In genomic region chr11:96986463-96986862, GRCm38 (mm10) we compare ENCODE assay signal across 25 mouse cellular contexts. TPM values are rescaled to one million over a fixed set of nuclear protein-coding genes. Genes with fewer than 3 reads are reported as not detected.
A peak's percentile ranks its signal among the peaks of the same experiment; 100 is the strongest.
DNase-seq lines count a peak whose midpoint lies in the region; ATAC-seq and TF ChIP-seq lines count a peak whose summit lies in the region.
"Had no signal": no experiment of that assay in that cellular context is flagged by ENCODE, and none has a peak within 500 bp of the region (broad histone marks: within the 10 kb centered on the region; RNA-seq: fewer than 3 reads in every experiment).

No protein-coding gene starts in this region.

- peaks cover 40% of the 10 kb centered on the region for H3K27me3 ChIP-seq in neural tube, embryonic 13.5 days
- peaks cover 34% of the 10 kb centered on the region for H3K27me3 ChIP-seq in neural tube, embryonic 15.5 days (replicated peaks)
- no peaks in the 10 kb centered on the region for H3K27me3 ChIP-seq in CH12.LX (replicated peaks)
- no peaks in the 10 kb centered on the region for H3K27me3 ChIP-seq in limb, embryonic 14.5 days (ENCODE audit: control insufficient read depth, insufficient read depth, low read length)
- peaks cover 5% of the 10 kb centered on the region; the same call in 1 of the 2 replicates for H3K27me3 ChIP-seq in intestine, embryonic 16.5 days (replicated peaks; ENCODE audit: control insufficient read depth, insufficient read depth, low read length)

- no peak overlapping the region for H3K4me2 ChIP-seq in neural tube, embryonic 13.5 days
- no peak overlapping the region for H3K4me2 ChIP-seq in neural tube, embryonic 15.5 days
- H3K4me2 ChIP-seq in CH12.LX (ENCODE audit: insufficient read depth, low read depth, poor library complexity, severe bottlenecking) = no peak overlapping the region
- no peak overlapping the region; the same call in 1 of the 2 replicates for H3K4me2 ChIP-seq in limb, embryonic 14.5 days (replicated peaks; ENCODE audit: low read depth, low read length, severe bottlenecking)
- no peak overlapping the region for H3K4me2 ChIP-seq in intestine, embryonic 16.5 days (ENCODE audit: low read depth, low read length)
- H3K4me2 ChIP-seq: embryonic facial prominence, embryonic 12.5 days; forebrain, embryonic 12.5 days; hindbrain, embryonic 14.5 days; liver, embryonic 12.5 days; midbrain, embryonic 11.5 days; stomach, embryonic 15.5 days had no signal

- ATAC-seq in neural tube, embryonic 13.5 days (ENCODE audit: low read depth) = no peak
- no peak for ATAC-seq in neural tube, embryonic 15.5 days (ENCODE audit: low FRiP score)
- peak; percentile 56 for ATAC-seq in limb, embryonic 14.5 days (ENCODE audit: low FRiP score, low read depth)
- no peak for ATAC-seq in intestine, embryonic 16.5 days
- ATAC-seq: liver, embryonic 12.5 days had no signal

- no peak overlapping the region for H3K4me3 ChIP-seq in neural tube, embryonic 13.5 days
- no peak overlapping the region for H3K4me3 ChIP-seq in neural tube, embryonic 15.5 days (replicated peaks)
- no peak overlapping the region for H3K4me3 ChIP-seq in CH12.LX (replicated peaks in 1 of 3; ENCODE audit: low read depth in 2 of 3, low read length in 2 of 3, poor library complexity in 1 of 3)
- no peak overlapping the region for H3K4me3 ChIP-seq in limb, embryonic 14.5 days (replicated peaks; ENCODE audit: low read length)
- no peak overlapping the region for H3K4me3 ChIP-seq in intestine, embryonic 16.5 days (ENCODE audit: low read length)
- H3K4me3 ChIP-seq: embryonic facial prominence, embryonic 12.5 days; forebrain, embryonic 12.5 days; heart, embryonic 10.5 days; liver, embryonic 12.5 days; stomach, embryonic 15.5 days had no signal

- 0 out of 2 replicates have a peak overlapping the region, but pooled peaks have one; percentile 8 for H3K9ac ChIP-seq in neural tube, embryonic 13.5 days
- H3K9ac ChIP-seq in neural tube, embryonic 15.5 days (replicated peaks) = no peak overlapping the region
- H3K9ac ChIP-seq in CH12.LX (ENCODE audit: insufficient read depth, low read depth) = no peak overlapping the region
- H3K9ac ChIP-seq in limb, embryonic 14.5 days (ENCODE audit: low read depth, low read length, severe bottlenecking) = no peak overlapping the region
- no peak overlapping the region for H3K9ac ChIP-seq in intestine, embryonic 16.5 days (ENCODE audit: low read depth, low read length)
- H3K9ac ChIP-seq: embryonic facial prominence, embryonic 12.5 days; forebrain, embryonic 12.5 days; liver, embryonic 12.5 days; stomach, embryonic 15.5 days had no signal

- no peaks in the 10 kb centered on the region for H3K36me3 ChIP-seq in neural tube, embryonic 13.5 days
- H3K36me3 ChIP-seq in neural tube, embryonic 15.5 days = no peaks in the 10 kb centered on the region
- peaks cover 0 to 6% of the 10 kb centered on the region in 2 experiments for H3K36me3 ChIP-seq in CH12.LX (replicated peaks in 1 of 2; ENCODE audit: control insufficient read depth in 1 of 2, insufficient read depth in 1 of 2, low read length in 1 of 2)
- H3K36me3 ChIP-seq in limb, embryonic 14.5 days (ENCODE audit: control insufficient read depth, insufficient read depth, low read length) = no peaks in the 10 kb centered on the region
- H3K36me3 ChIP-seq in intestine, embryonic 16.5 days (ENCODE audit: control insufficient read depth, insufficient read depth, low read length) = no peaks in the 10 kb centered on the region
- H3K36me3 ChIP-seq: embryonic facial prominence, embryonic 12.5 days; forebrain, embryonic 12.5 days; heart, embryonic 10.5 days; liver, embryonic 12.5 days; stomach, embryonic 15.5 days had no signal

- no peak for DNase-seq in CH12.LX (ENCODE audit: extremely low read depth)
- peak; percentile 23 for DNase-seq in forelimb bud, embryonic 11.5 days (ENCODE audit: low read depth, low spot score)
- DNase-seq in limb, embryonic 14.5 days (ENCODE audit: low spot score) = peak; percentile 53
- DNase-seq in gastrocnemius, adult 18-20 months (ENCODE audit: low spot score) = no peak
- DNase-seq: adrenal gland, adult 8-10 months; cerebellum, adult 18-20 months; gastrocnemius, postnatal 10 days; heart, postnatal 4 days; kidney, adult 9 months; kidney, postnatal 4 days; lung, adult 2 months; lung, postnatal 14 days had no signal

- H3K27ac ChIP-seq in neural tube, embryonic 13.5 days (replicated peaks) = no peak overlapping the region
- no peak overlapping the region for H3K27ac ChIP-seq in neural tube, embryonic 15.5 days (replicated peaks)
- H3K27ac ChIP-seq in CH12.LX (ENCODE audit: insufficient read depth, low read depth) = peak overlapping the region; percentile 7; the same call in 1 of the 2 replicates
- H3K27ac ChIP-seq in limb, embryonic 14.5 days (replicated peaks; ENCODE audit: low read depth, low read length) = no peak overlapping the region
- no peak overlapping the region for H3K27ac ChIP-seq in intestine, embryonic 16.5 days (ENCODE audit: low read length)
- H3K27ac ChIP-seq: embryonic facial prominence, embryonic 12.5 days; forebrain, embryonic 12.5 days; hindbrain, embryonic 14.5 days; liver, embryonic 12.5 days; stomach, embryonic 15.5 days had no signal

- no peaks in the 10 kb centered on the region for H3K79me2 ChIP-seq in CH12.LX (replicated peaks; ENCODE audit: control insufficient read depth, extremely low read depth, insufficient read depth, poor library complexity, severe bottlenecking)

- no peak for TF ChIP-seq EP300 in CH12.LX (IDR thresholded peaks at IDR 0.05; ENCODE audit: low read length)

- in situ Hi-C loops in CH12.LX (cut with MboI; ENCODE audit: low pct_ligation_motif_present, low pct_unique_long_range_greater_than_20kb, low sequenced_read_pairs) = loop anchor here (5.0 kb wide), 1 partner anchor 36 kb away; no protein-coding TSS in a partner anchor

- no peak for TF ChIP-seq POLR2A in CH12.LX (IDR thresholded peaks at IDR 0.05; ENCODE audit: low read depth, low read length)
- TF ChIP-seq POLR2A in limb, embryonic 14.5 days (IDR thresholded peaks at IDR 0.05; ENCODE audit: borderline replicate concordance, extremely low read depth, insufficient read depth, insufficient read length) = no peak

- WGBS in neural tube, embryonic 13.5 days = 9% methylated on average over 3 of the region's 3 CpGs
- 7% methylated on average over 3 of the region's 3 CpGs for WGBS in neural tube, embryonic 15.5 days
- WGBS in limb, embryonic 14.5 days = 0% methylated on average over 3 of the region's 3 CpGs
- WGBS in intestine, embryonic 16.5 days = 37% methylated on average over 3 of the region's 3 CpGs

- no peak for TF ChIP-seq RAD21 in CH12.LX (IDR thresholded peaks at IDR 0.05; ENCODE audit: low read depth, low read length)

- peaks cover 26% of the 10 kb centered on the region for H3K4me1 ChIP-seq in neural tube, embryonic 13.5 days (replicated peaks)
- H3K4me1 ChIP-seq in neural tube, embryonic 15.5 days = peaks cover 17% of the 10 kb centered on the region
- peaks cover 47 to 95% of the 10 kb centered on the region in 2 experiments for H3K4me1 ChIP-seq in CH12.LX (ENCODE audit: control insufficient read depth in 1 of 2, insufficient read depth in 2 of 2)
- peaks cover 36% of the 10 kb centered on the region for H3K4me1 ChIP-seq in limb, embryonic 14.5 days (ENCODE audit: control insufficient read depth, insufficient read depth, low read length)
- peaks cover 14% of the 10 kb centered on the region; the same call in 1 of the 2 replicates for H3K4me1 ChIP-seq in intestine, embryonic 16.5 days (ENCODE audit: control insufficient read depth, insufficient read depth, low read length)

- TF ChIP-seq CTCF in CH12.LX (conservative IDR thresholded peaks at IDR 0.05 in 1 of 2, IDR thresholded peaks at IDR 0.05 in 1 of 2; ENCODE audit: low read depth in 2 of 2, low read length in 2 of 2) = no peak

- no peaks in the 10 kb centered on the region for H3K9me3 ChIP-seq in neural tube, embryonic 13.5 days
- H3K9me3 ChIP-seq in neural tube, embryonic 15.5 days (replicated peaks) = no peaks in the 10 kb centered on the region
- no peaks in the 10 kb centered on the region for H3K9me3 ChIP-seq in CH12.LX (replicated peaks; ENCODE audit: low read length)
- H3K9me3 ChIP-seq in limb, embryonic 14.5 days (ENCODE audit: control insufficient read depth, low read length) = no peaks in the 10 kb centered on the region
- no peaks in the 10 kb centered on the region for H3K9me3 ChIP-seq in intestine, embryonic 16.5 days (ENCODE audit: control insufficient read depth, low read length)
- H3K9me3 ChIP-seq: embryonic facial prominence, embryonic 12.5 days; forebrain, embryonic 12.5 days; heart, embryonic 10.5 days; liver, embryonic 12.5 days; stomach, embryonic 15.5 days had no signal

- dilution Hi-C loops in CH12.LX (cut with MboI; ENCODE audit: extremely low pct_ligation_motif_present, extremely low pct_unique_long_range_greater_than_20kb, low sequenced_read_pairs) = no loop called here

RNA-seq across cellular contexts. Expression of gene Sp2, which starts 3.7 kb away (rescaled TPM):
- 15.9 and 16.7 TPM in 2 replicates for polyA plus RNA-seq in neural tube, embryonic 13.5 days (2015; fragmentation: Nextera tagmentation; extraction: Ambion mirVana)
- 13.0 and 15.8 TPM in 2 replicates for polyA plus RNA-seq in neural tube, embryonic 15.5 days (2015; fragmentation: Nextera tagmentation; extraction: Ambion mirVana)
- total RNA-seq in CH12.LX (2012; rRNA removed) (2.1 and 2.8 TPM in 2 replicates), CH12.LX (2014; rRNA removed) (1.1 TPM in 2 replicates)
- polyA plus RNA-seq in CH12.LX (2012; ENCODE audit: insufficient read length, low read depth) = 15.9 and 21.0 TPM in 2 replicates
- 16.0 and 22.3 TPM in 2 replicates for polyA plus RNA-seq in limb, embryonic 14.5 days (2012; rRNA removed)
- polyA plus RNA-seq in limb, embryonic 14.5 days (2014; fragmentation: Nextera tagmentation; extraction: Ambion mirVana) = 17.1 and 18.7 TPM in 2 replicates
- total RNA-seq in gastrocnemius, adult 18-20 months (2021) = 10 to 100 TPM; 11.2 TPM
- polyA plus RNA-seq in intestine, embryonic 16.5 days (2015; fragmentation: Nextera tagmentation; extraction: Ambion mirVana) = 13.2 and 13.8 TPM in 2 replicates

RNA-seq across cellular contexts. Expression of gene Sp6, which starts 26.7 kb away (rescaled TPM):
- 0.17 and 0.29 TPM in 2 replicates for polyA plus RNA-seq in neural tube, embryonic 13.5 days (2015; fragmentation: Nextera tagmentation; extraction: Ambion mirVana)
- 0.23 and 0.52 TPM in 2 replicates for polyA plus RNA-seq in neural tube, embryonic 15.5 days (2015; fragmentation: Nextera tagmentation; extraction: Ambion mirVana)
- total RNA-seq in CH12.LX (2012; rRNA removed) = 44.3 and 65.5 TPM in 2 replicates
- total RNA-seq in CH12.LX (2014; rRNA removed) = 15.8 and 18.4 TPM in 2 replicates
- polyA plus RNA-seq in CH12.LX (2012; ENCODE audit: insufficient read length, low read depth) = 10.0 and 10.1 TPM in 2 replicates
- polyA plus RNA-seq in limb, embryonic 14.5 days (2012; rRNA removed) = 4.8 and 5.6 TPM in 2 replicates
- 3.9 and 4.5 TPM in 2 replicates for polyA plus RNA-seq in limb, embryonic 14.5 days (2014; fragmentation: Nextera tagmentation; extraction: Ambion mirVana)
- under 1 TPM; 0.09 to 0.14 TPM for total RNA-seq in gastrocnemius, adult 18-20 months (2021)
- polyA plus RNA-seq in intestine, embryonic 16.5 days (2015; fragmentation: Nextera tagmentation; extraction: Ambion mirVana) = not detected in 2 replicates
- total RNA-seq: heart, postnatal 4 days; megakaryocyte progenitor cell, adult 5-6 weeks; MEL had no signal
- polyA plus RNA-seq: intestine, embryonic 14.5 days; midbrain, embryonic 11.5 days had no signal

RNA-seq across cellular contexts. Expression of gene Pnpo, which starts 42.7 kb away (rescaled TPM):
- polyA plus RNA-seq in neural tube, embryonic 13.5 days (2015; fragmentation: Nextera tagmentation; extraction: Ambion mirVana) = 18.5 and 22.3 TPM in 2 replicates
- 30.8 and 35.8 TPM in 2 replicates for polyA plus RNA-seq in neural tube, embryonic 15.5 days (2015; fragmentation: Nextera tagmentation; extraction: Ambion mirVana)
- total RNA-seq in CH12.LX (2012; rRNA removed) = 38.5 and 42.9 TPM in 2 replicates
- 54.3 and 56.2 TPM in 2 replicates for total RNA-seq in CH12.LX (2014; rRNA removed)
- polyA plus RNA-seq in CH12.LX (2012; ENCODE audit: insufficient read length, low read depth) = 32.5 and 36.3 TPM in 2 replicates
- 13.9 and 15.4 TPM in 2 replicates for polyA plus RNA-seq in limb, embryonic 14.5 days (2012; rRNA removed)
- polyA plus RNA-seq in limb, embryonic 14.5 days (2014; fragmentation: Nextera tagmentation; extraction: Ambion mirVana) = 22.6 and 24.2 TPM in 2 replicates
- 1 to 10 TPM; 7.6 to 9.0 TPM for total RNA-seq in gastrocnemius, adult 18-20 months (2021)
- polyA plus RNA-seq in intestine, embryonic 16.5 days (2015; fragmentation: Nextera tagmentation; extraction: Ambion mirVana) = 125 and 141 TPM in 2 replicates

RNA-seq across cellular contexts. Expression of gene Scrn2, which starts 43.3 kb away (rescaled TPM):
- 13.7 and 15.0 TPM in 2 replicates for polyA plus RNA-seq in neural tube, embryonic 13.5 days (2015; fragmentation: Nextera tagmentation; extraction: Ambion mirVana)
- 12.6 and 18.5 TPM in 2 replicates for polyA plus RNA-seq in neural tube, embryonic 15.5 days (2015; fragmentation: Nextera tagmentation; extraction: Ambion mirVana)
- total RNA-seq in CH12.LX (2012; rRNA removed) (55.8 and 63.9 TPM in 2 replicates), CH12.LX (2014; rRNA removed) (34.5 and 37.5 TPM in 2 replicates)
- polyA plus RNA-seq in CH12.LX (2012; ENCODE audit: insufficient read length, low read depth) = 35.2 and 41.1 TPM in 2 replicates
- polyA plus RNA-seq in limb, embryonic 14.5 days (2012; rRNA removed) = 23.3 and 29.0 TPM in 2 replicates
- 20.3 and 21.4 TPM in 2 replicates for polyA plus RNA-seq in limb, embryonic 14.5 days (2014; fragmentation: Nextera tagmentation; extraction: Ambion mirVana)
- 10 to 100 TPM; 13.1 to 13.2 TPM for total RNA-seq in gastrocnemius, adult 18-20 months (2021)
- polyA plus RNA-seq in intestine, embryonic 16.5 days (2015; fragmentation: Nextera tagmentation; extraction: Ambion mirVana) = 25.5 and 26.9 TPM in 2 replicates

RNA-seq across cellular contexts. Expression of gene Lrrc46, which starts 54.7 kb away (rescaled TPM):
- 1.8 and 3.0 TPM in 2 replicates for polyA plus RNA-seq in neural tube, embryonic 13.5 days (2015; fragmentation: Nextera tagmentation; extraction: Ambion mirVana)
- 1.9 and 2.3 TPM in 2 replicates for polyA plus RNA-seq in neural tube, embryonic 15.5 days (2015; fragmentation: Nextera tagmentation; extraction: Ambion mirVana)
- total RNA-seq in CH12.LX (2012; rRNA removed) = 0.38 and 0.46 TPM in 2 replicates
- total RNA-seq in CH12.LX (2014; rRNA removed) = 0.23 TPM in 1 of 2 replicates, not detected in the other
- 0.91 and 1.0 TPM in 2 replicates for polyA plus RNA-seq in CH12.LX (2012; ENCODE audit: insufficient read length, low read depth)
- polyA plus RNA-seq in limb, embryonic 14.5 days (2012; rRNA removed) = 0.63 and 0.95 TPM in 2 replicates
- polyA plus RNA-seq in limb, embryonic 14.5 days (2014; fragmentation: Nextera tagmentation; extraction: Ambion mirVana) = 0.69 and 0.91 TPM in 2 replicates
- under 1 TPM in 1 of 2 experiments, not detected in 1; 0.16 TPM for total RNA-seq in gastrocnemius, adult 18-20 months (2021)
- polyA plus RNA-seq in intestine, embryonic 16.5 days (2015; fragmentation: Nextera tagmentation; extraction: Ambion mirVana) = 0.29 and 0.37 TPM in 2 replicates

Comparison
In these comparisons a context has a peak if more than half of its experiments do, and no peak if none do; other contexts are left out.
1. DNase-seq: peak in forelimb bud, embryonic 11.5 days (single experiment) and limb, embryonic 14.5 days (single experiment); none in CH12.LX (single experiment) and gastrocnemius, adult 18-20 months (single experiment).